Mouse (Mus musculus): ENCODE measurements around the gene Sdhd. TPM values are rescaled to one million over a fixed set of nuclear protein-coding genes. Genes with fewer than 3 reads are reported as not detected.

Gene Sdhd
- total RNA-seq, 2 experiments from 2014 or later: 709 to 741 TPM

DNA sequence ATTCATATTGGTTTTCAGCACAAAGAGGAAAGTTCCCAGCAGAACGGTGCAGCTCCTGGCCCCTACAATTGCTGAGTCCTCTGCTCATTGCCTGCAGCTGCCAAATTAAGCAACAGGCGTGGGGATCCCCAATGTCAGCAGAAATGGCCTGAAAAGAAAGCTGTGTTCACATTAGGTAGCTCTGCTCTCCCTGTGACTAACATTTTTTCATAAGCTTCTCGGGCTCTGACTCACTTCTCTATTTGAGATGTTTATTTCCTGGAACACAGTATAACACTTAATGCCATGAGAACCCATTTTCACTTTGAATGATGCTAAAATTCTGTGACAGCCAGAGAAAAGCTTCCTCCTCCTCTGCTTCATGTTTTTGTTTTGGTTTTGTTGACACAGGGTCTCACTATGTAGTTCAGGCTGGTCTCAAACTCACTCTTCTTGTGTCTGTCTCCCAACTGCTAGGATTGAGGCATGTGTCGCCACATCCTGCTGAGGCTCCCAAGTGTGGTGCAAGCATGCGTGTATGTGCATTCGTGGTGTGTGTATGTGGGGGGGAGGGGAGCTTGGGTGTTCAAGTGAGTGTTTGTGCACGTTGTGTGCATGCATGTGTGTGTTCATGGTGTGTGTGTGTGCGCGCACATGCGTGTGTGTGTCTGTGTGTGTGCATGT, 12.6 kb downstream of the Sdhd start:
- intact Hi-C loops (cut with DNase I): no loop called here
- DNase-seq (ENCODE audit: low spot score): no peak

DNA sequence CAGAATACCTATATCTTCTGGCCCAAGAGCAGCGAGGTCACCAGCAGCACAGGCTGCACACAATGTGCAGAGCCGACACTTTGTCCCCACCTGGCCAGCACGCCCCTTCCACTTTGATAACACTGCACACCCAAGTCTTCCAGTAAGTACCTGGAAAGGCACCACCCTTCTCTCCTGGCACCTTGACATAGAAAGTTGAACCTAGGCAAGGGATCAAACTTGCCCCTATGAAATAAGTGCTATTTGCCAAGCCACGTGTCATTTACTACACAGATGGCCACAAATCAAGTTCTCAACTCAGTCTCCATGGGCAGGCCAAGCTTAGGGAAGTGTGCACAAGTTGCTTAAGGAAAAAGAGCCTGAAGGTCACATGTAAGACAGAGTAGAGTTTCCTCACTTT, 16.7 kb downstream of the Sdhd start:
- no peak for DNase-seq (ENCODE audit: low spot score)
- intact Hi-C loops (cut with DNase I): no loop called here

DNA sequence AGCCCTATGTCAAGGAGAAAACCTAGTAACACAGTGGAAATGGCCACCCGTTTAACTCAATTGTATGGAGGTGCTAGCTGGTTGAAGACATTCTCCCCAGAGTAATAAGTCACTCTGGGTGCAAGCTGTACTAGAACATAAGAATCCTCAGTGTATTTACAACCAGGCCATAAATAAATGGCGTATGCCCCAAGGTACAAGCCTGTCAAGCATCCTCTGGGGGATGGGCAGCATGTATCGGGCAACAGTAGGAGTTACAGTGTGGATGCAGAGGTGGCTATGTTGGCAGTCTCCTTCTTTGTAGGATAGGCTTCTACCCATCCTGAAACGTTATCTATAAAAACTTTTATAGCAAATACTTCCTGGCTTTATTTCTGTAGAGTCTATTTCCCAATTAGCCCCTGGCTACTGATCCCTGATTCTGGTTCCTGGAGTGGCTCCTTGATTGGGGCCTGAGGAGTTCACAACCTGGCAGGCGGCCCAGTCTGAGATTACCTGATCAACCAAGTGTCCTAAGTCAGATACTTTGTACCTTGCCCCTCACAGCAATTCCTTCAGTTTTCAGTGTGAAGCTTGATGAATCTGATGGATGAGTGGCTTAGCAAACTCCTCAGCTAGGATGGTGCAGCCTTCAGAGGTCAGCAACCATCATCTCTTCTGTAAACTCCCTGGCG, 18.3 kb downstream of the Sdhd start:
- intact Hi-C loops (cut with DNase I): no loop called here
- no peak for DNase-seq (ENCODE audit: low spot score)

DNA sequence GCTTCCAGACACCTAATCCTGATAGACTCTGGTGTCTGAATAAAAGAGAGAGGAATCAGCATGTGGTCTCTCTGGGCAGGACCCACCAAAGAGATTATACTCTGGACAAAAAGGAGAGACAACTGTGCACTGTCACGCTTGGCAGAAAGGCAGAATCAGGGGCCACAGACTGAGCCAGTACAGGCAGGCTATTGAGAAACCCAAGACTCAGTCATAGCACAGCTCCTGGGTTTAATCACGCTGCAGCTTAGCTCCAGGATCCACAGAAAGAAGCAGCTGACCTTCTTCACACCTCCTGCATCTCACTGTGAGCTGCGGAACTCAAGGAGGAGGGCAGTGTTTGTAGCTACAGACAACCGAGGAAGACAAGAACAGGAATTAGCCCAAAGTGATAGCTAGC, 23.2 kb downstream of the Sdhd start:
- intact Hi-C loops (cut with DNase I): no loop called here
- no peak for DNase-seq (ENCODE audit: low spot score)

DNA sequence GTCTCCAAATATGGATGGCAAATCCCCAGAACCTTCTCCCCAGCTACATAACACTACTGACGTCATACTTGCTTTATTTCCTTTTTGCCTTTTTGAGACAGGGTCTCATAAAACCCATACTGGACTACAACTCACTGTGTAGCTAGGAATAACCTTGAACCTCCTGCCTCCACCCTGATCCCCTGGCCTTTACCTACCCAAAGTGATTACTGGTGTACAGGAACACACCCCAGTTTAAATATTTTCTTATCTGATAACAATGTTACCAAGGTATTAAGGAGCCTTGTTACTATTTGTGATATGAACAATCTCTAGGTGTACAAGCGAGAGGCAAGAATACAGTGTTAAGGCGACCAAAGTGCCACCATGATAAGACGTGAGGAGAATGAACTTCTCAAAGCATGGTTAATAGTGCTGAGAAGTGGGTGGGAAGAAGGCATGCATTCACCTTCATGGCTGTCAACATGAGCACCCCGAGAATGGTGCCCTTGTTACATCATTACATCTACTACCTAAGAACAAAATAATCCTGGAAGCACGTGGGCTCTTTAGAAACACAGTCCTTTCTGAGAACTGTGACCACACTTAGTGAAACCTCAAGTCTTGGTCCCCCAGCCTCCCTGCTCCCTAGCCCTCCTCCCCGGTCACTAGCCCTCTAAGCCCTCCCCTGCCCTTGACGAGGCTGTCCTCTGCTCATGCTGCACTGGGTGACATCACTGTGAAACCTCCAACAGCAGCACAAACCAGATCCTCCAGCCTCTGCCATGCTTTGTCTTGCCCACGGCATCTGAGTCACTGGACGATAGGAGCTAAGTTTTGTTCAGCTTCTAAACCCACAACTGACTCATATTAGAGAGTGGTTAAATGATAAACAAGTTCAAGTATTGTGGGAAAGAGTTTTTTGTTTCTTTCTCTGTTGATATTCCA, 33.8 kb downstream of the Sdhd start:
- intact Hi-C loops (cut with DNase I): no loop called here
- DNase-seq (ENCODE audit: low spot score): no peak

DNA sequence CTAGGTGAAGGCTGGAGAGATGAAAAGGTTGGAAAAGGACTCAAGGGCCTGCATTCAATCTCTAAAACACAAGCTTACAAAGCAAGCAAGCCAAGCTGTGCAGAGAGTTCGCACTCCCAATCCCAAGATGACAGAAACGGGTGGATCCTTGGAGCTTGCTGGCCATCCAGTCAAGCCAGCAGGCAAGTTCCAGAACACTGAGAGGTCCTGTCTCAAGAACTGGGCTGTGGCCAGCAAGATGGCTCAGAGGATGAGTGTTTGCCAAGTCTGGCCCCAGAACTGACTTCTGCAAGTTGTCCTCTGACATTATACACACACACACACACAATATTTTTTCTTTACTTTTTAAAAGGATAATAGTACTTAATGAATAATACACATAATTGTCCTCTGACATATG, 35.7 kb downstream of the Sdhd start:
- DNase-seq (ENCODE audit: low spot score): no peak

DNA sequence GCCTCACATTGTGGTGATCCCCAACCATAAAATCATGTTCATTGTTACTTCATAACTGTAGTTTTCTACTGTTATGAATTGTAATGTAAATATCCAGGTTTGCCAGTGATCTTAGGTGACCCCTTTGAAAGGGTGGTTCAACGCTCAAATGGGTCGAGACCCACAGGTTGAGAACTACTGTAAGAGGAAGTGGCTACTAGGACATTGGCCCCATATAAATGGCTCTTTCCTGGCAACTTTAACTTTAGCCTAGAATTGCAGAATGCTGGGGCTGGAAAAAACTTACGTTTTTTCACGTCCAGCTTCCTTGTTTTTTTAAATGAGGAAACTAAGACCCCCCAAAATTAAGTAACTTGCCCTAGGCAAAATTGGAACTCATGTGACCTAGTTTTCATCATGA, 36.2 kb downstream of the Sdhd start:
- intact Hi-C loops (cut with DNase I): no loop called here
- DNase-seq (ENCODE audit: low spot score): no peak

More for the DNA sequence above, 35.7 kb downstream of the Sdhd start:
- intact Hi-C loops (cut with DNase I): no loop called here

DNA sequence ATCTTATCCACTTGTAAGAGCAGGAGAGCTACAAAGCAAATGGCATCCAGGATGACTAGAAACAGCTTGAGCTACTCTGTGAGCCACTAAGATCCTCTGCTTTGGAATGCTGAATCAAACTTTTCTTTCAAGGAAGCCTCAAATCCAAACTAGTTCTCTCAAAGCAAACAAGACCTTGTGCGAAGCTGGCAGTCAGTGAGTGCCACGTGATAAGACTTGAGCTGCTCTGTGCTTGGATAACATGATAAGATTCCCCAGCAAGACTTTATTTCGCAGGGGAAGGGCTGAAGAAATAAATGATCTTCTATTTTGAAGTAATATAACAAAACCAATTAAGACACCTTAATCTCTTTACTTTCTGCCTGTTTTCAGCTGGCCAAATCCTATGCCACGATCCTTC, 37.7 kb downstream of the Sdhd start:
- no peak for DNase-seq (ENCODE audit: low spot score)
- intact Hi-C loops (cut with DNase I): no loop called here

DNA sequence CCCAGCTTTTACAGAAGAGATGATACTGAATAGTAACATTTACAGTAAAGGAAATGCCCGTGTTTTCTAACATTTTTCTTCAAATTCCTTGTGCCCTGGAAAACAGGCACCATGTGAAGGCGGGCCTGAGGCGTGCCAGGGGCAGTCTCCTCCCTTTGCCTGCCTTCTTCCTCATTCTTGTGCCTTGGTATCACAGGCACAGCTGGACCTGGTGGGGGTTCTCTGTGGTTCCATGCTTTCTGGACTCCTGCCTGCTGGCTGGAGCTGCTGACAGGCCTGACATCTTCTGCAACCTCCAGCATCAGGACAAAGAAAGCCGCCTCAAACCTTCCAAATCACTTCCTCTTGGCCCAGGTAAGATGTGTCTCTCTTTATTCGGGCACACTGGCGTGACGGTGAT, 38.4 kb downstream of the Sdhd start:
- intact Hi-C loops (cut with DNase I): no loop called here
- peak; percentile 4 for DNase-seq (ENCODE audit: low spot score)

DNA sequence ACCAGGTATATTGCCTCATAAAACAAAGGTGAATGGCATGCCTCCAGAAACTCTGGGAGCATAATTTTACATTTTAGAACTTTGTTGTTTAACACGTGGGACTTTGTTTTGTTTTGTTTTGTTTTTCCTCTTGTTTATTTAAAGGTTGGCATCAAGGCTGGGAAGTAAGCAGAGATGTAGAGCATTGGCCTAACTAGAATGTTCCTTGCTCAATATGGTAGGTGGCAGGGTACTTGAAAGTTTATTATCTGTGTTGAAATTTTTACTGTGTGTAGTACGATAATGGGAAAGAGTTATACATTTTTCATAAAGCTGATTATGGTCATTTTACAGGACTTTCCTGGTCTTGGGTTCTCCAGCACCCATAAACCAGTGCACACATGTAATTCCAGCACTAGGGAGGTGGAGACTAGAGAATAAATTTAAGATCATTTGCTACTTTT, 41.7 kb downstream of the Sdhd start:
- intact Hi-C loops (cut with DNase I): no loop called here
- no peak for DNase-seq (ENCODE audit: low spot score)

DNA sequence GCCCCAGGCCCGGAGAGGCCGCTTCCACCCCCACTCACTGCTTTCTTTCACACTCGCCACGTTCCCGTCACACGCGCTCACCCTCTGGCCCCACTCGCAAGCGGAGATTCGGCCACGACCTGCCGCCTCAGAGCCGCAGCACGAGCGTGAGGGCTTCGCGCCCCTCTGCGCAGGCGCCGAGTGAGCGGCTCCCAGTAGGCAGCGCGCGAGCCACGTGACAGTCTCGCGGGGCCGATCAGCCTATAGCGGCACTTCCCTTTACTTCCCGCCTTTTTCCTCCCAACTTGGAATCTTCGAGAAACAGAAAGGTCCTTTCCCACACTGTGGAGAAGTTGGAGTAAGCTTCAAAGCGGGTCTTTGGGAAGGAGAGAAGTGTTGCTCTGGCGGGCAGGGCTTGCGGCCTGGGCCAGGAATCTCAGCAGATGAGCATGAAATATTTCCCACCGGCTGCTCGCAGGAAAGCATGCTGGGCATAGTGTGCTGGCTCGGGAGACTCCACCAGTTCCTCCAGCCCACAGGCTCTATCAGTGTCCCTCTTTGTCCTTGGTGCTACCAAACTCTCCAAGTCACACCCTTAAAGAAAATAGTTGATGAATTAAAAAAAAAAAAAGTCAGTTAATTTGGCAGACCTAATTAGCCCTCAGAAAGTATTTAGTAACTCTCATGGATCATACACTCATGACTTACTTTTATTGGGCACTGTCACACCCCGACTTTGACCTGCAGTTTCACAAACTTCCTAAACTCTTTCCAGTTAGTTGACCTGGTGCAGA, 42.3 kb downstream of the Sdhd start, which contains the start of gene Tex12:
Gene Tex12, minus strand, starts transcription at position 181 of the 773 bp plus-strand sequence.
- intact Hi-C loops (cut with DNase I): no loop called here
- DNase-seq (ENCODE audit: low spot score): no peak

DNA sequence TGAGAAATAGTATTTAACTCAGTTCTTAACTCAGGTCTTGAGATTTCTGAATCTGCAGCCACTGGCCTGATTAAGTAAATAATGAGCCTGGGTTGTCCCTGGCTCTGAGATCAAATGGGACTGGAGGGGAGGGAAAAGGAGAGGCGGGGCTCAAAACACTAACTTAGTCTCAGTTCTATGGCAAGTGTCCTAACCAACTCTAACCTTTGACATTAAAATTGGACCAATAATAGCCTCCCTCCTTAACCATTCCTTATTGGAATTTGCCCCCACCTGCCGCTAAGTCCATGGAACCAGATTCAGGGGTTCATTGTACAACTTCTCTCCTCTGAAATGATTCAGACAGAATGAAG, 48.5 kb downstream of the Sdhd start, which contains the start of gene Bco2:
Gene Bco2, minus strand, starts transcription at position 88 of the 353 bp plus-strand sequence.
- intact Hi-C loops (cut with DNase I): no loop called here
- DNase-seq (ENCODE audit: low spot score): no peak

DNA sequence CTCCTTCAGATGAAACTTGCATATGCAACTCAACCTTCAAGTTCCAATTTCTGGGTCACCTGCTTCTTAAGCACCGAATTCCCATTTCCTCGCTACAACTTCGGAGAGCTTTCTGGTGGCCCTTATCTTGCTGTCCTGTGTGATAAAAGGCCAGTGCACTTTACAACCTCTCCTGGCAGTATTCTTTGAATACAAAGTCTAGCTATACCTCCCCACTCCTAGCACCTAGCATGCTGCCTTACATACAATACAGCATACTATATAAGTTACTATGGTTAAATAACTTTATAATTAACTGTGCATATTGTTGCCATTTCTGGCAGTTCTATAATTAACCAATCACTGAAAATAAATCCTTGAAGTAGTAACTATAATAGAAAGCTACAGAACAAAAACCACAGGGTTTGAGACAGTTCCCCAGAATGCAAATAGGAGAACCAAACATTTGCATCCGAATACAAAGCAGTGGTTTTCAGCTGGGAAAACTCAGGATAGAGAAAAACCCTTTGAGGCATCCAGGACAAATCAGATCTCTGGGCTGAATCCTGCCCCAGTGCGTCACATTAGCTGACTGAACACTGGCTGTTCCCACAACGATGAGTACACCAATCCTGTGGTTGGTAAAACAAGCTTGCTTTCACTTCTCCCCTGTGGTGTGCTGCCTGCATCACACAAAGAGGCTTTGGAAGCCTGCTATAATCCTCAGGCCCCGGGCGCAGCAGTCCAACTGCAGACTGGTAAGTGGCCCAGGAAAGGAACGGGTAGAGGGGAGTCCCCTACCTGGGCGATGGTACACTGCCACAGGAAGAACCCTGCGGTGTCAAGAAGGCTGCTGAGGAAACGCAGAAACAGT, 49.1 kb downstream of the Sdhd start, which contains the start of gene Il18:
Gene Il18, plus strand, starts transcription at position 587 of the 853 bp plus-strand sequence.
- DNase-seq (ENCODE audit: low spot score): peak; percentile 8
- intact Hi-C loops (cut with DNase I): no loop called here

DNA sequence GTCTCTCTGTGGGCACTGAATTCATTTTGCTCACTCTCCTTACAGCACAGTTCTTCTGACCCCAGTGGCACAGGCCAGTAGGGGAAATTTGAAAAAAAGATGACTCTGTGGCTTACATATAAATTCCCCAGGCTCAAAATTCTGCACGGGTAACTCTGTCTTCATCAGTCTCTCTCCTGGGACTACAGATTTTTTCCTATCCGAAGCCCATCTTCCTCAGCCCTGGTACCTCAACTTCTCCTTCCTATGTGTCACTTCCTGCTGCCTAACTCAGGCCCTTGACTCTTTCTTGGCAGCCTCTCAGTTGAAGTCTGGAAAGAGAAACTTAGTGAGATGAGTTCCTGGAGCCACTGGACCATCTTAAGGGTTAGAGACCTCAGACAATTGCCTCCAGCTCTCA, 50.1 kb downstream of the Sdhd start:
- no peak for DNase-seq (ENCODE audit: low spot score)

DNA sequence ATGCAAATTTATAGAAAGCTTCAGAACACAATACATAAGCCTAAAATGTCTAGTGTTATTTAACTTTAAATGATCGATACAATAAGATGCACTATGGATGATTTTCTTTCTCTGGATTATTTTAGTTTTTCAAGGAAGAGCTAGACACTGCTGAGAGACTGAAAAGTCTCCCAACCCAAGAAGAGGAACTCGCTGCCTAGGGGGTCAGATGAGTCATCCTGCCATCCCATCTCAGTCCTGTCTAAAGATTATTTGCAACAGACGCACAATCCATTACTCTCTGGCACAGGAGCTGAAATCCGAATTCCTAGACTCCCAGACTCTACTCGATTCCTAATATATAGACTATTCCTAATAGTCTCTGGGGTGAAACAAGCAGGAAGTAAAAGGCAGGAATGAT, 51.4 kb downstream of the Sdhd start:
- intact Hi-C loops (cut with DNase I): no loop called here
- no peak for DNase-seq (ENCODE audit: low spot score)

More for the DNA sequence above, 50.1 kb downstream of the Sdhd start:
- intact Hi-C loops (cut with DNase I): no loop called here

DNA sequence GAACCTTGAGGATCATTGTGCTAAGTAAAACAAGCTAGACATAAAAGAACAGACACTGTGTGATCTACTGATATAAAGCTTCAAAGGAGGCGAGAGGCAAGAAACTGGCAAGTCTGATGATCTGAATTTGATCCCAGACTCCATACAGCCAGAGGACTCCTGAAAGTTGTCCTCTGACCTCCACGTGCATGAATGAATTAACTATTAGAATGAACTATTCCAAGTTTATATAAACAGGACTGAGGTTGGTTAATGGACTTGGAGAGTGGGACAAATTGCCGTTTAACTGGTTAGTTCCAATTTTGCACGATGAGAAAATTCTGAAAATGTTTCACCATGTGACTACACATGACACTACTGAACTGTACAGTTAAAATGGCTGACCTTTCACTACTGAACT, 54.7 kb downstream of the Sdhd start:
- no peak for DNase-seq (ENCODE audit: low spot score)
- intact Hi-C loops (cut with DNase I): no loop called here

DNA sequence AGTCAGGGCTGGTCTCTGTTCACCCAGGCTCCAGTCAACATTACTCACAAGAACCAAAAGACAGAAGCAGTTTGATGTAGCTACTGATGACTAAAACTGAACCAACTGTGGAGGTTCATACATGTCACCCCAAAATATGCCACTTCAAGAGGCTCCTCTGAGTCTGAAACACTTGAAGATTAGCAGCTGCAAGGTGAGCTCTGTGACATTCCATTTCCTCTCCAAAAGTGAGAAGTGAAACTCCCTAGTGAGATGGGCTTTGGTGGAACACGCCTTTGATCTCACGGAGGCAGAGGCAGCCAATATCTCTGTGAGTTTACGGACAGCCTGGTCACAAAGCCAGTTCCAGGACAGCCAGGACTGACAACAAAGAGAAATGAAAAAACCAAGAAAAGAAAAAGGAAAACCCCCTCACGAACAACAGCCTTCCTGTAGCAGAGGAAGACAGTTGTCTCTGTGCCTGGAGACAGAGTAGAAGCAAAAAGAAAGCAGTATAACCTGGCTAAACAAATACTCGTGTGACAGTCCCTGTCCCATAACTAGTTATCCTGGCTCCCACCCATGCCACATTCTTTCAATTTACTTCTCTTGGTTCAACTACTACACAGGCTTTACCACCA, 55.6 kb downstream of the Sdhd start:
- no peak for DNase-seq (ENCODE audit: low spot score)
- intact Hi-C loops (cut with DNase I): no loop called here
